Mouse (Mus musculus): ENCODE data around the gene Brd4.
A peak's percentile ranks its signal among the peaks of the same experiment; 100 is the strongest.

Brd4 gene

DNA sequence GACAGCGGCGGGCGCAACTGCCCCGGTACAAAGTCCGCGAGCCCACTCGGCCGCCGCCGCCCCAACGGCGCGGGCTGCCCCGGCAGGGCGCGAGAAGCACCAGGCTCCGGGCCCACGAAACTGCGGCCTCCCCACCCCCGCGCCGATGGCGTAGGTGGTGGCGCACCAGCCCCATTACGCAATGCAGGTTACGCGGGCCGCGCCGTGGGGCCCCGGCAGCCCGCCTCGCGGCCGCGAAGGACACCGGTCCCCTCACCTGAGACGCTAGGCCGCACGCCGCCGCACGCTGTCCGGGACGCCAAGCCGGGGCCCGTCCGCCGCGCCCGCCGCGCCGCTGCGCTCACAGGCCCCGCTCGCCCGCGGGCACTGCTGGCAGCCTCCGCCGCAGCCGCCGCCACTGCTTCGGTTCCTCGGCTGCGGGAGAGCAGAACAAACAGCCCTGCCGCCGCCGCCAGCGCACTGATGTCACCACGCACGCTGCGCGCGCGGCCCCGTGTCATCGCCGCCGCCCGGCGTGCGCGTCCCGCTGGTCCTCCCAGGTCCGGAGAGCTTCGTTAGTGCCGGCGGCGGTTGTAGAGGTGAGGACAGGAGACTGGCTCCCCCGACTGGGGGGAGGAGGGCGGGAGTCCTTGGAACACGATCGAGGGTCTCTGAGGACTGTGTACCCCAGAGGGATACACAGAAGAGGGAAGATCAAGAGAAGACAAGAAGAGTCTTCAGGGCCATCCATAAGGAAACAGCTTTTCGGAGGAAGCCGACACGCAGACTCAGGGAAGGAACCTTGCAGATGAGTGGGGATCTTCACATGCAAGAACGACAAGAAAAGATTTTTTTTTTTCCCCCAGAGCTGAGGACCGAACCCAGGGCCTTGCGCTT is at the start of gene Brd4:
Gene Brd4 (minus strand): TSS at position 461 of the 876 bp plus-strand sequence.
- peak; percentile 82 to 92 for DNase-seq

DNA sequence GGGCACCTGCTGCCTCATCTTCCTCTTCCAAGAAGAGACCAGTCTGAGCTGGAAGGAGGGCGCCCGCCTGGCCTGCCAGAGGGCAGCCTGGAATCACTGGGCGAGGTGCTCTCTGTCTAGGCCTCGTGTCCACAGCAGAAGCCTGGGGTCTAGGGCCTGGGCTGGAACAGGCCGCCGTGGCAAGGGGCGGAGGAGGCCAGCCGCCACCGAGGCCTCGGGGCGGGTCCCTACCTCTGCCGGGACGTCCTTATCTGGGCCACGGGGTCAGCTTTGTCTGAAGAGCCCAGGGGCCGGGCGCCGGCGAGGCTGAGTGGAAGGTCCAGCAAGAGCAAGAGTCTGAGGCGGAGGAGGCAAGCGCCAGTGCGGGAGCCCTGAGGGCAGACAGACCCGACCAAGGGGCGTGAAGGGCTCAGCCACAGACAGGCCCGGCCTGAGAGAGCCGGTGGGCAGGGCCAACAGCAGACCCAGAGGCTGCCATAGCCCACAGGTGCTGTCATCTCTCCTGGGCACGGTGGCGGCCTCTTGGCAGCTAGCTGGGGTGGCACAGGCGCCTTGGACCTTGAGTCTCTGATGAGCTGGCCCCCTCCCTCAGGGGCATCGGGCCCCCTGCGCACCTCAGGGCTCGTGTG is 49.3 kb upstream of the Brd4 start:
- DNase-seq: no peak

DNA sequence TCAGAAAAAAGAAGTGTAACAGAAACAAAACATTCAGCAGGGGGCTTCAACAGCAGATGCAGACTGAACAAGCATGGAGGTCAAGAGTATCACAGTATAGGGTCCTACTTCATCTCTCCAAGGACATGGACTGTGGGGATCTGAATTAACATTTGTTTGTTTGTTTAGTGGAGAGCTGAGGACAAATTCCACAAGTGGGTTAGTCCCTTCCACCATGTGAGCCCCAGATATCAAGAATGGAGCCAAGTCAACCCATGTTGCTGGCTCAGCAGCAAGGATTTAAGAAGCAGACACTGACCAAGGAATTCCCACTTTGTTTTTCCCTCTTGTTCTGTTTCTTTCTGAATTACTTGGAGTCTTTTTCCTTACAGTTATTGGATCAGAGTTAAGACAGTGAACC is 43.0 kb upstream of the Brd4 start:
- no peak for DNase-seq

DNA sequence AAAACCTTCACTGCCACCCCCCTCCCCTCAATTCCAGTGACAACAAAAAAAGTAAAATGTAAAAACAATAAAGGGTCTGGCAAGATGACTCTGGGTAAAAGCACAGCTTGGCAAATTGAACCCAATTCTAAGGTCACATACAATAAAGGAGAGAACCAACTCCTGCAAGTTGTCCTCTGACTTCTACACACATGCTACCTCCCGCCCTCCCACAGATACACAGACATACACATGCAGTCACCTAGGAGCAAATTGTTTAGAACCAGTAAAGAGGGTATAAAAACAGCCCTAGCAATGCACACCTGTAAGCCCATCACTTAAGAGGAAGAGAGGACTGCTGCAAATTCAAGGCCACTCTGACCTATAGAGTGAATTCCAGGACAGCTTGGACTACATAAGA is 38.3 kb upstream of the Brd4 start:
- no peak for DNase-seq

DNA sequence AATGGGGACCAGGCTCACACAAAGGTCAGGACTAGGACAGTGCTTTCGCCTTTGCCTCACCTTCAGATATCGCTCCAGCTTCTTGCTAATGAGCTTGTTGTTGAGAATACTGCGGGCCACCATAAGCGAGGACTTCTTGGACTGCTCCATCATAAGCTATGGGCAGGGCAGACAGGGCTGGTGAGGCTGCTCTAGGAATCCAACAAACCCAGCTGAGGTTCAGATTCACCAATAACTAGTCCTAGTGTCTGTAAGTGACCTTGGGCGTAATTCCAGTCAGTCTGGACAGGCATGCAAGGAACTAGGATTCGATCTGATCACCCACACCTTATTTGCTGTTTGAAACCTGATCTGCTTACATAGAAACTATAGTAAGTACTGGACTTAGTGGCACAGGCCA is 37.3 kb upstream of the Brd4 start:
- DNase-seq: no peak

DNA sequence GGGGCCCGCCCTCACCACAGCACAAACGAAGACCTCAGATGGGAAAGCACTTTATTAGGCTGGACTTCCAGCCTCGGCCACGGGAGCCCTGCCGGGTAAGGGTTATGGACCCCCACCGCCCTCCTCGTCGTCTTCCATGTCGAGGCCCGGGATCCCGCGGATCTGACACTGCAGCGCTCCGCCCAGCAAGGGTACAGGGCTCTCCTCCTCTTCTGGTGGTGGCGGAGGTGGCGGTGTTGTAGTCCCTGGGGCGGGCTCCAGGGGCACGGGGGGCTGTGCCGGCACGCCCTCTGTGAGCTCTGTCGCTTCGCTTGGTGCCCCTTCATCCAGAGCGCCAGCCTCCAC is 36.8 kb upstream of the Brd4 start:
- no peak for DNase-seq

DNA sequence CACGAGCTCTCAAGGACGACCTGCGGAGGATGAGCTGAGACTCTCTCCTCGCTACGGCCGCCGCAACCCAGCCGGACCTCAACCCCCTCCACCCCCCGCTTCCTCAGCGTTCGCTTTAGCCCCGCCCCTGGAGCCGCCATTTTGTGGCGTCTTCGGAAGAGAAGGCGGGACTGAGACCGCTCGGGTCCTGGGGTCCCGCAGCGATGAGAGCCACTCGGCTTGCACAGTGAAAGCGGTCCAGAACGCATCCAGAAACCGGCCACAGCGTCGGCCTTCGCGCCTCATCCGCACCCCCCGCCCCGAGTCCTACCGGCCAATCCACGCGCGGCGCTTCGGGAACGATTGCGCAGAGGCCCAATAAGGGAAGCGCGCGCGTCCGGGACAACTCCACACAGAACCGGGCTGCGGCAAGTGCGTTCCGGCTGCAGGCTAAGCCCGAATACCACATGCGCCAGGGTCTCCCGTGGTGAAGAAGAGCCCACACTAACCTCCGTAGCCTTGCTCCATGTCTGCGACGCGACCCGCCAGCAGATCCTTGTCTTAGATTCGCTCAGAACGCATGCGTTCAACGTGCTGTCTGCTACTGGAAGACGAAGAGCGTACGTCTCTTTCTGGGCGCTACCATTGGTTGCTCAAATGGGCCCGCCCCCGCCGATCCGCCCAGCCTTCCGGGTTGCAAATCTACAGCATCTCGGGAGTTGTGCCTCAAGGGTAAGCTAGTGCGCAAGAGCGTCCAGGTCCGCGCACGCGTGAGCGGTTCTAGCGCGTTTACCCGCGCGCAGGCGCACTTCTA is 36.3 kb upstream of the Brd4 start, which contains the start of gene Akap8:
Gene Akap8 (minus strand): TSS at position 642 of the 793 bp plus-strand sequence.
- peak; percentile 94 to 96 for DNase-seq

DNA sequence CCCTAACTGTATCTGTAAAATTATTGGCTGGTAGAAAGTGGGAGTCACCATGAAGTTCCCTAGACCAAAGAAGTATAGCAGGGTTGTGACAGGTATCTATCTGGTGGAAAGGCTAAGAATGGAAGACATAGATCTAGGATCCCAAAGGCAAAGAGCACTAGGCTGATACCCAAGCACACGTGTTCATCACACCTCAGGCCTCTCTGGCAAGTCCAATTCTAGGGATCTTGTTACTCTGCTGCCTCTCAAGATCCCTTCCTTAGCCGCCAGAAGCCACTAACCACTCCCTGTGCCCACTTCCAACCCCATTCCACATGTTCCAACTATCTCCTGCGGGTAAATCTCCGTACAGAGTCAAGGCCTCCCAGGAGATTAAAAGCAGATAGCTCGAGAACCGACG is 35.4 kb upstream of the Brd4 start:
- no peak for DNase-seq

DNA sequence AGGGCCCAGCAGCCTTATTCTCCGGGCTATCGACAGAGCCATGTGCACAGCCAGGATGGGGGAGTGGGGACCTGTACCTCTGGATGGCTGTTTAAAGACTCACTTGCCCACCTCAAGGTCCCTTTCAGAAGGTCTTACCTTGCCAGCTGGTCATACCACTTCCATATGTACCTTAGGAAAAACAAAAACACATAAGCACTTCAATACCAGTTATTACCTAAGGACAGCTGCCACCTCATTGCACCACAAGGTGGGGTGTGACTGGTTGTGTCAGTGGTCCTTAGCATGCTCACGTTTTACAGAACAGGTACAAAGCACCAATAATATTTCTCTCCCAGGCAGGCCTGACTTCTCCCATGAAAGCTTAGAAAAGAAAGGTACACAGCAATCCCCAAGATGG is 33.2 kb upstream of the Brd4 start:
- no peak for DNase-seq

DNA sequence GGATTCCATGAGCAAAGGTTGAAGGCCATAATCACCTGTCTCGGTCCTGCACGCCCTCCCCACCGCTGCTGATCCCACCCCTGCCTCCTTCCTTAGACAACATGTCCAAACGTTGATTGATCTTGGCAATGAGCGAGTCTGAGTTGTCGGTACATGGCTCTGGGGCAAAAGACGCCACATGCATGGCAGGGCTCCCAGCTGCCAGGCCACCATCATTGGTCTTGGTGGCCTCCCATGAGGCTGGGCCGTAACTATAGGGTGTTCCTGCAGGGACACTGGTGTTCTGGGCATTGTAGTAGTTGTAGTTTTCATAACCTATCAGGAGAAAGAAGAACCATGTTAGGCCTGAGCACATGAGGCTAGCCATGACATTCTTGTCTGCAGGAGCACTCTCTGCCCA is 32.5 kb upstream of the Brd4 start:
- no peak for DNase-seq

DNA sequence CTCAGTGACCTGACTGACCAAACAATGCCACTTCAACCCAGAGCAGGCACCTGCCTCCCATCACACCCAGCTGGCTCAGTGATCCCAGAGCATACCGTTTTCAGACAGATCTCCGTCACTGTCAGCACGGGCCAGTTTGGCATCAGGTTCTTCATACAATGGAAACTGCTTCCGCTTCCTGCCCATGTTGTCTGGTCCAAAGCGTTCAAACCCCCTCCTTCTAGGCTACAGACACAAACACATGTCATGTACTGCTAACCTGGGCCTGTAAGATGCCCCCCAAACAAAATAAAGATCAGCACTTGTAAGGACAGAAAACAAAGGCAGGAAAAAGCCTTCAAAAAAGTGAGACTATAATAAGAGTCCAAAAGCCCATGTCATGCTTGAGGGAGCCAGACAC is 31.0 kb upstream of the Brd4 start:
- DNase-seq: no peak

DNA sequence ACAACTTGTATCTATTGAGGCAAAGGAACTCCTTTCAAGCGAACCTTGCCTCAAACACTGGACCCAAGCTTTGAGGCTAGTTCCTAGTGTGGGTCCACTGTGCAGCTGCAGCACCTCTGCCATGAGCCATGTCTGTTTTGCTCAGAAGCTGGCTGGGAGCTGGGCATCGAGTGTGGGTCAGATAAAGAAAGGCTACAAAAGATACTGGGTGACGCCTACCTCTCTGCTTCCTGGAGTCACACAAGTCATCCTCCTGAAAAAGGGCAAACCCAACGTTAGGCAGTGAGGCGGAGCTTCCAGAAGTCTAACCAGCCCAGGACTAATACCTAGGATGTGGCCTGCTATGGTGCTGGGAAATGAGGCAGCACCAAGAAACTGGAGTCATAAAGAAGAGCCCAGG is 29.4 kb upstream of the Brd4 start:
- DNase-seq: no peak

DNA sequence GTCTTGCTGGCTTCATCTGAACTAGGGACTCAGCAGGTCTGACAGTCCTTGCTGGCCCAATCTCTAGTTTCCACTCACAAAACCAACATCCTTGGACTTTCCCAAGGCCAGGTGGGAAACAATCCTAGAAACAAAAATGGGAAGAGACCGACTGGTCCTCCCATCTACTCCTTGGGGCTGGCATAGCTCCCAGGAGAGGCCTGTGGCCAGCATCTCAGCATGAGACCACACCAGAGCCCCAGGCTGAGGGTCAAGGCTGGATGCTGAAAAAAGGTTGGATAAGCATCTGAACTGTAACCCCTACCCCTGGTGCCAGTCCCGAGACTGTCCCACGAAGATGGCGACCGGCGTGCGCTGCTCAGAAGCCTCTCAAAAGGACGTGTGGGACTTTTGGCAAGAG is 28.3 kb upstream of the Brd4 start:
- no peak for DNase-seq

DNA sequence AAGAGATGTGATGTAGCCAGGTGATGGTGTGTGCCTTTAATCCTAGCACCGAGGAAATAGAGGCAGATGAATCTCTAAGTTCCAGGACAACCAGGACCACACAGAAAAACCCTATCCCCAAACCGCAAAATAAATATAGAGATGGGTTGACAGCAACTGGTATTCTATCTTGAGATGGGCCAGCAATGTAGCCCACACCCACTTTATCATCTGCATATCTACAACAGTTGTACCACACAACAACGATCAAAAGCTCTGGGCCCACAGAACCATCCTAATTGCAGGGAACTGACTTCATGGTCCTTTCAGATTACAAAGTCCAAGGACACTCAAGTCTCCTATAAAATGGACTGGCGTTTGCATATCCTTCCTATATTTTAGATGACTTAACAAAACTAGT is 23.4 kb upstream of the Brd4 start:
- no peak for DNase-seq

DNA sequence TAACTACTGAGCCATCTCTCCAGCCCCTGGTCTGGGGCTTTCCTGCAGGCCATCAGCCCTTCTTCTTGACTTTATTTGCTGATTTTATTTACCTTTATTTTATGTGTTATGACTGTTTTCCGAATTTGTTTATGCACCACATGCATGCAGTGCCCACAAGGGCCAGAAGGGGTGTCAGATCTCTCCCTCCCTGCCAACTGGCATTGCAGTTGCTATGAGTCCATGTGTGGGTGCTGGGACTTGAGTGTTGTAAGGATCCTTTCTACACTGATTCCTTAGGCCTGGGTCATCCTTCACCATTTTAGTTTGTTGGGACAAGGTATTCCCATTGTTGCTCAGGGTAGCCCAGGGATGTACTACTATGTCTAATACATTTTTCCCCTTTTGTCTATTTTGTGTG is 13.6 kb upstream of the Brd4 start:
- DNase-seq: no peak

DNA sequence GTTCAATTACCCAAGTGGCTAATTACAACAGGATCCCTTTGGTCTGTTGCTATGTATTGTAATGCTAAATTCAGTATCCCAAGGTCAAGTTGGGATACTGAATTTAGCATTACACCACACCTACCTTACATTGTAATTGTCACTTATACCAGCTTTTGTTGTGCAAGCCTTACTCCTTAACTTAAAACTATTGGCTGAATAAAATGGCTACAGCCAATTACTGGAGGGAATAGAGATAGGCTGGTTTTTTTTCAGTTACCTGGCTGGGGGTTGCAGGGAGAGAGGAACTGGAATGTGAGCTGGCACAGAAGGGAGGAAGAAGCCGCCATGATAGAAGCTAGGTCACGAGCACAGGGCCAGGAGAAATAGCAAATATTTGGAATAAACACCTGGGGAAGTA is 11.4 kb upstream of the Brd4 start:
- DNase-seq: no peak

DNA sequence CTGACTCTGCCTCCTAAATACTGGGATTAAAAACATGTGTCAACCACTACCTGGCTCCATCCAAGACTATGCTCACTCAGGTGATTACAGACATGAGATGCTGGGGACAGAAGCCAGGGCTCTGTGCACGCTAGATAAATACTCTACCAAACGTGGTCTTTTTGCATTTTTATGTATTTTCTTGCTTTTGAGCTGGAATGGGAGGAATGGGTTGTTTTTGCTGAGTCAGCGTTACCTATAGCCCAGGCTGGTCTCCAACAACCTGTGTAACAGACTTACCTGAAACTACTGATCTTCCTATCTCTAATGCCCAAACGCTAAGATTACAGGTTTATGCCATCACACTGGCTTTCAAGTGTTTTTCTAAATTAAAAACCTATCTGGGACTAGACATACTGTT is 10.6 kb upstream of the Brd4 start:
- no peak for DNase-seq

DNA sequence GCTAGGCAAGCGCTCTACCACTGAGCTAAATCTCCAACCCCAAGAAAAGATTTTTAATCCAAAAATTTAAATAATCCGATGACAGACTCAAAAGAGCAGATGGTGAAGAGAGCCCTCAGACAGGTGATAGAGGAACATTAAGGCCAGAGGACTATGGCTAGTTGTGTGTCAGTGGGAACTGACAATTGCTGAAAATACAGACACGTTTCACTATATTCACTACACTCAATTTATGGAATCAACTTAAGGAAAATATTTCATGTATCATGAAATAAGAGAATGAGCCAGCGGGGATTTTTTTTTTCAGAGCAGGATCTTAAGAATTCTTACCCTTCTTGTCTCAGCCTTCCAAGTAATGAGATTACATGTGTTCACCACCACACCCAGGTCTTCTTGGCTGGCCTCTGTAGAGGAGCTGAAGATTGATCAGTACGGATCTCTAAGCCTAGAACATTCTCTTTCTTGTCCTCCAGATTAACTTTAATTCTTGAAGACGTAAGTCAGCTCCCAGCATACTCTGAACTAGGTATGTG is 682 bp upstream of the Brd4 start:
- no peak for DNase-seq

DNA sequence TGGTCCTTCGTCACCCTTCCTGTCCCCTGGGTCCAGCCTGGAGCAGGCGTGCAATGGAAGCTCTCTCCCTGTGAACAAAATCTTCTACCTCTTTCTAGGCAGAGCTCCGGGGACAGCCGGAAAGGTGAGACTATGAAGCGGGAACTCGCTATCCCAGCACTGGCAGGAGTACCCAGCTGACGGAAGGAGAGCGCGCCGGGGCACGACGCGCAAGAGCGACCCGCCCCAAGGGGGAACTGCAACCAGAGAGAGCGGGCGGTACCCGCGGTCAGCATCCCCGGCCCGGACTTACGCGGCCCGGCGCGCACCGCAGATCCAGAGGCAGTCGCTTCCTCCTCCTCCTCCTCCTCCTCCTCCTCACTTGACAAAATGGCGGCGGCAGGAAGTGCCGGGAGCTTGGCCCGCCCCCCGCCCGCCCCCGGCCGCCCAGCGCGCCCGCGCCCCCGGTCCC is 726 bp downstream of the Brd4 start:
- peak; percentile 62 to 66 for DNase-seq

DNA sequence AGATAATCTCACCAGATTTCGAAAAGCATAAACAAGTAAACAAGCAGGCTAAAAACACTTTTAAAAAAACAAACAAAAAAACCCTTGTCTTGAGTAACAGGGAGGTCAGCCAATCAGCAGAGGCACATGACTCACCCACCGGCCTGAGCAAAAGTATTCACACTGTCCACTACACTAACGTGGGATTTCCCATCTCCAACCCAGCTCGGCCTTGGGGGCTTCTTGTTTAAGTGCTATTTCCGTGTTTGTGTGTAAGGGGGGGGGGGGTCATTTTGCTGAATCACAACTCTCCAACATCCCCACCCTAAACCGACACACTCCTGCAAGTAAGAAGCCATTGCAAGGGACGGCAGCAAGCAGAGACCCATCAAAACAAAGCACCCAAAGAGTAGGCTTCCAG is 1.2 kb downstream of the Brd4 start:
- DNase-seq: no peak

DNA sequence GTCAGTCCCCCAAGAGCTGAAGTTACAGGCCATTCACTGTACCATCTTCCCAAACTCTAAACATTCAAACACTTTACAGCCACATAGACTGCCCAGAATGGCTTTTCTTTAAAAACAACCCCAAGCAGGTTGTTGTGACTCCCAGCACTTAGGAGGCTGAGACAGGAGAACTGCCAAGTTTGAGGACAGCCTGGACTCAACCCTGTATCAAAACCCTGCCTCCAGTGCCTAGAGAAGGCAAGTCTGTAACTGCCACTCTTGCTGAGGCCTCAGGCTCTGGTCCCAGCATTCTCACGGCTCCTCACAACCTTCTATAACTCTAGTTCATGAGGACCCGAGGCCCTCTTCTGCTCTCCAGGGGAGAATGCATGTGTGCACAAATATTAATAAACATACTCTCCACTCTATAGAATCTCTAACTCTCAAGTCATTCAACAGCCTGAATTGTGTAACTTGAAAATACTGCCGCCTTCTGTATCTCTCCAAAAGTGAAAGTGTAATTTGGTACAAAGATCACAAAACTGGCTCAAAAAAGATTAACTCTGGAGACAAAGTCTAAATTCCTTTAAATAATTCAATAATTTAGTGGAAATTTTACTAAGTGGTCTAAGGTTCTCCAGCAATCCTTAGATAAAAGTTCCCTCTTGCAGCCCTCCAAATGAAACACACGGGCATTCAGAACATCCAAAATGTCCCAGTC is 2.8 kb downstream of the Brd4 start:
- DNase-seq: no peak

DNA sequence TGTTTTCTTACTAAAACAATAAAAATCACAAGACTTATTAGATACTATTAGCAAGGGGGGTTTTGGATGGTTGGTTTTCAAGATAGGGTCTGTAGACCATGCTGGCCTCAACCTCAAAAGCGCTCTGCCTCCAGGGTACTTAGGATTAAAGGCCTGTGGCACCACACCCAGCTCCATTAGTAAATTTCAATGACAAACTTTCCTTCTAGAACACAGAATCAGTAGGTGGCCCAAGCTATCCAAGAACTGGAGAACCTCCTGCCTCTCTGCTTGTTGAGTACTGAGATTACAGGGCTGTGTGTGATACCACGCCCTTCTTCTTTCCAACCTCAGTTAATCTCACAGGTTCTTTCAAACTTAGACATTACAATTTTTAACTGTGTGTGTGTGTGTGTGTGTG is 3.4 kb downstream of the Brd4 start:
- DNase-seq: no peak

DNA sequence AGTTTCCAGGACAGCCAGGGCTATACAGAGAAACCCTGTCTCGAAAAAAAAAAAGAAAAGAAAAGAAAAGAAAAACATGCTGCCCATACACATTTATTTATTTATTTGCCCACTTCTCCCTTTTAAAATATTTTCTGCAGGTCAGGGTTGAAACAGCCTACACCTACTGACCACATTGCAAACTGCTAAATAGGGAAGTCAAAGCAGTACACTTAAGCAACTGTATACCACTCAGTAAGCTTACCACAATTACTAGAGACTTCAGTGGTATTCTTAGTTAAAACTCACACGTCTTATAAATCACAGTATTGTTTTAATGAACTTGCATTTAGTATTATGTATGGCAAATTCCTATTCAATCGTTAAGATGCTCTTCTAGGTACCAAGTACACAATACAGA is 3.9 kb downstream of the Brd4 start:
- no peak for DNase-seq
